Mouse (Mus musculus) CD4-positive naive resting alpha-beta T cell, adult 57 days (primary cell): Measurements from ENCODE around the gene Tcte1. TPM values are rescaled to one million over a fixed set of nuclear protein-coding genes. Genes with fewer than 3 reads are reported as not detected.

ENCODE experiments used
- total RNA-seq: library from RNA; stranded (reverse); gene quantifications from one replicate; pipeline ENCODE4 v1.2.4, GENCODE M21; 2023

The Tcte1 gene
- total RNA-seq: not detected

GRCm38 (mm10) chr17:45523263-45523662 is at the start of gene Tcte1:
Gene Tcte1, plus strand, starts transcription at chr17:45523434.

GRCm38 (mm10) chr17:45474669-45475465 is 48.4 kb upstream of the Tcte1 start, which contains the start of gene Spats1:
Gene Spats1, minus strand, starts transcription at chr17:45475415.

GRCm38 (mm10) chr17:45506700-45507189 is 16.5 kb upstream of the Tcte1 start, which contains the start of gene Aars2:
Gene Aars2, plus strand, starts transcription at chr17:45506841.

GRCm38 (mm10) chr17:45549617-45550181 is 26.5 kb downstream of the Tcte1 start, which contains the start of gene Tmem151b:
Gene Tmem151b, minus strand, starts transcription at chr17:45549677.

GRCm38 (mm10) chr17:45555452-45556106 is 32.3 kb downstream of the Tcte1 start, which contains the start of gene Nfkbie:
Gene Nfkbie, plus strand, starts transcription at chr17:45555703.

GRCm38 (mm10) chr17:45563655-45564530 is 40.7 kb downstream of the Tcte1 start, which contains the start of gene Slc35b2:
Gene Slc35b2, plus strand, starts transcription at chr17:45563874.

GRCm38 (mm10) chr17:45573087-45573779 is 50.0 kb downstream of the Tcte1 start, which contains the start of gene Hsp90ab1:
Gene Hsp90ab1, minus strand, starts transcription at chr17:45573271.

Other genes with a start within 250 kb of the Tcte1 start
- gene Cdc5l, start 89.7 kb upstream of the Tcte1 start, total RNA-seq: 83.4 TPM
- not detected for gene Spats1, start 48.0 kb upstream of the Tcte1 start, total RNA-seq
- gene Aars2, start 16.6 kb upstream of the Tcte1 start, total RNA-seq: 17.9 TPM
- gene Tmem151b, start 26.2 kb downstream of the Tcte1 start, total RNA-seq: 0.12 TPM
- 36.3 TPM for gene Nfkbie, start 32.3 kb downstream of the Tcte1 start, total RNA-seq
- 21.3 TPM for gene Slc35b2, start 40.4 kb downstream of the Tcte1 start, total RNA-seq
- gene Hsp90ab1, start 49.8 kb downstream of the Tcte1 start, total RNA-seq: 1,076 TPM
- 25.8 TPM for gene Slc29a1, start 76.2 kb downstream of the Tcte1 start, total RNA-seq
- gene Mymx, start 78.7 kb downstream of the Tcte1 start, total RNA-seq: not detected
- gene Capn11, start 135.9 kb downstream of the Tcte1 start, total RNA-seq: not detected
- gene Mrpl14, start 162.9 kb downstream of the Tcte1 start, total RNA-seq: 29.8 TPM
- gene Tmem63b, start 163.5 kb downstream of the Tcte1 start, total RNA-seq: 42.4 TPM
- gene 1600014C23Rik, start 210.4 kb downstream of the Tcte1 start, total RNA-seq: not detected